Mouse (Mus musculus) neural tube, embryonic 11.5 days (tissue): ENCODE measurements around the gene Ctdsp2. TPM values are rescaled to one million over a fixed set of nuclear protein-coding genes. Genes with fewer than 3 reads are reported as not detected.

Experiments
- ATAC-seq: fragments of 200-750 bp; cut with Nextera tagmentation; 2 replicates; pipeline ENCODE4 v1.8.0; 2017; ENCODE audit warnings: moderate number of reproducible peaks, mild to moderate bottlenecking, moderate TSS enrichment, moderate library complexity; ENCODE audit not compliant: insufficient read depth, low FRiP score, low TSS enrichment
- DNase-seq: peaks from one replicate; pipeline ENCODE4 v3.0.0-alpha.2; 2015; ENCODE audit warnings: low spot score
- H3K27ac ChIP-seq: fragments of 300-500 bp; sonication (generic); 2 replicates; pipeline ENCODE4 v1.5.1; 2014; ENCODE audit warnings: low read depth, mild to moderate bottlenecking, low read length
- H3K27me3 ChIP-seq: fragments of 300-500 bp; sonication (generic); 2 replicates; pipeline ENCODE4 v1.6.1; 2014; ENCODE audit warnings: mild to moderate bottlenecking, low read length, mixed read lengths; ENCODE audit not compliant: control insufficient read depth, insufficient read depth
- H3K36me3 ChIP-seq: fragments of 300-500 bp; sonication (generic); 2 replicates; pipeline ENCODE4 v1.6.1; 2014; ENCODE audit warnings: mild to moderate bottlenecking, low read length, moderate library complexity, mixed read lengths; ENCODE audit not compliant: control insufficient read depth, insufficient read depth
- H3K4me1 ChIP-seq: fragments of 300-500 bp; sonication (generic); 2 replicates; pipeline ENCODE4 v1.6.1; 2014; ENCODE audit warnings: low read length, mixed read lengths; ENCODE audit not compliant: control insufficient read depth, insufficient read depth
- H3K4me2 ChIP-seq: fragments of 300-500 bp; sonication (generic); 2 replicates; pipeline ENCODE4 v1.6.1; 2014; ENCODE audit warnings: low read depth, mild to moderate bottlenecking, moderate library complexity
- H3K4me3 ChIP-seq: fragments of 300-500 bp; sonication (generic); 2 replicates; pipeline ENCODE4 v1.5.1; 2014; ENCODE audit warnings: low read depth, low read length
- H3K9ac ChIP-seq: fragments of 300-500 bp; sonication (generic); 2 replicates; pipeline ENCODE4 v1.6.1; 2014; ENCODE audit warnings: mild to moderate bottlenecking, low read length
- H3K9me3 ChIP-seq: fragments of 300-500 bp; sonication (generic); 2 replicates; pipeline ENCODE4 v1.6.1; 2016; ENCODE audit warnings: low read length; ENCODE audit not compliant: control insufficient read depth
- WGBS: fragments of 180-500 bp; shearing (Covaris S2); extraction: QIAGEN DNeasy Blood & Tissue Kit; methylation state at CpG from one replicate; pipeline ENCODE4 v1.1.7; 2014; 5-methylcytosine and 5-hydroxymethylcytosine counted together
- microRNA counts: library from miRNA; unstranded; fragments of <30 nt; microRNA quantifications from one replicate; lab custom pipeline; 2015
- microRNA-seq: library from miRNA; unstranded; fragments of <30 nt; microRNA quantifications from one replicate; pipeline ENCODE4, GENCODE M21; 2016
- polyA plus RNA-seq: library from polyadenylated mRNA; unstranded; fragments of >200 nt; fragmentation: Nextera tagmentation; extraction: Ambion mirVana; gene quantifications from 2 replicates; pipeline ENCODE4 v1.2.1, GENCODE M21; 2014

Gene Ctdsp2
- polyA plus RNA-seq, 1 experiment from 2014 or later = 56.1 TPM

DNA sequence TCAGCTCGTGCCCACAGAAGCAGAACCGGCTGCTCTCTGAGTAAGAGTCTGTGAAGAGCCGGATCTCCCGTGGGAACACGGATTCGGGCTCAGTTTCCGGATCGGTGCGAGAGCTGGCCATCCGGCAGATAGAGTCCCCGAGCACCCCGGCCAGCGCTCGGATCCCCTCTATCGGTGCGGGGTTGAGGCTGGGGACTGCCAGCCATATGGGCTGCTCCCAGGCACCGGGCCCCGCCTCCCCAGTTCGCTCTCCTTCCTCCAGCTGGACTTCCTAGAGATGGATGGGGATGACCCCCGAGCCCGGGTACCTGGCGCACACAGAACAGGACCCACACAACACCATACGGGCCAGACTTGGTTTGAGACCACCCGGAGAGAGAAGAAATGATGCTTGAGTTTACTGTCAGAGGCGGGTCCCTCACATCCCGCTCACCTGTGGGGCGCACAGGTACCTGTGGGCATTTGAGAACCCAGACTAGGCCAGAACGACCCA, 62.8 kb downstream of the Ctdsp2 start, which contains the start of the genes Mettl1 and Eef1akmt3:
TSS of gene Mettl1 (plus strand) at position 141 of the 493 bp plus-strand sequence.
TSS of gene Eef1akmt3 (minus strand) at position 240 of the 493 bp plus-strand sequence.
- under 1% methylated on average over 28 of the region's 28 CpGs for WGBS
- peak within 1 kb of the TSS; percentile 100 for H3K4me2 ChIP-seq
- peak within 1 kb of the TSS; percentile 66 for H3K9ac ChIP-seq
- H3K36me3 ChIP-seq = peaks cover 4% of the 10 kb centered on the region
- H3K27me3 ChIP-seq = no peaks in the 10 kb centered on the region
- ATAC-seq (peak; percentile 66), DNase-seq (peak; percentile 46)
- no peak within 1 kb of the TSS for H3K27ac ChIP-seq
- H3K4me1 ChIP-seq = 0 out of 2 replicates have a peak, but pooled peaks cover 6% of the 10 kb centered on the region
- H3K4me3 ChIP-seq = peak within 1 kb of the TSS; percentile 77
- no peaks in the 10 kb centered on the region for H3K9me3 ChIP-seq

DNA sequence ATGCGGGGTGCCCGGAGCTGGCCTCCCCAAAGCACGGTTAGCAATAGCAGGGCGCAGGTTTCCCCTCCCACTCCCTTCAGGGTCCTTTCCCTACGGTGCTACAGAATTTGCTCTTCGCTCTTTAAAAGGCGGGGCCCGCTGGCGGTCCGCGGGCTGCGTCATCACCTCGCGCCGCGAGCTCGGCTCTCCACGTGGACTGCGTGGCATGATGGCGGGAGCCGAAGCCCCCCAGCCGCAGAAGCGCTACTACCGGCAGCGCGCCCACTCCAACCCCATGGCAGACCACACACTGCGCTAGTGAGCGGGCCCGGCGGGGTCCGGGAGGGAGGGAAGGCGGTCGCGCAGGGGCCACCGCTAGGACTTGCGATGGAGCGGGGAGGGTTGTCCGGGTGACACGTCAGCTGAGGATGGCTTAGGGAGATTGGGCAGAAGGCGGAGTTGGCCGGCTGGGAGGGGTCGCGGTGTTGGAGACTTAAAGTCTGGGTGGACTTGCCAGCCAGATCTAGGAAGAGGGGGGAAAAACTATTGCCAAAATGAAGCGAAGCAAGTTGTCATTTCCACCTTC, 63.3 kb downstream of the Ctdsp2 start:
- Histone ChIP-seq H3K4me2 (peak overlapping the region; percentile 100), H3K27ac (no peak overlapping the region), H3K9ac (peak overlapping the region; percentile 66), H3K9me3 (no peaks in the 10 kb centered on the region), H3K4me3 (peak overlapping the region; percentile 77), H3K27me3 (no peaks in the 10 kb centered on the region), H3K4me1 (0 out of 2 replicates have a peak, but pooled peaks cover 6% of the 10 kb centered on the region), H3K36me3 (peaks cover 4% of the 10 kb centered on the region)
- ATAC-seq = peak; percentile 83
- DNase-seq = peak; percentile 93
- WGBS = under 1% methylated on average over 44 of the region's 44 CpGs

DNA sequence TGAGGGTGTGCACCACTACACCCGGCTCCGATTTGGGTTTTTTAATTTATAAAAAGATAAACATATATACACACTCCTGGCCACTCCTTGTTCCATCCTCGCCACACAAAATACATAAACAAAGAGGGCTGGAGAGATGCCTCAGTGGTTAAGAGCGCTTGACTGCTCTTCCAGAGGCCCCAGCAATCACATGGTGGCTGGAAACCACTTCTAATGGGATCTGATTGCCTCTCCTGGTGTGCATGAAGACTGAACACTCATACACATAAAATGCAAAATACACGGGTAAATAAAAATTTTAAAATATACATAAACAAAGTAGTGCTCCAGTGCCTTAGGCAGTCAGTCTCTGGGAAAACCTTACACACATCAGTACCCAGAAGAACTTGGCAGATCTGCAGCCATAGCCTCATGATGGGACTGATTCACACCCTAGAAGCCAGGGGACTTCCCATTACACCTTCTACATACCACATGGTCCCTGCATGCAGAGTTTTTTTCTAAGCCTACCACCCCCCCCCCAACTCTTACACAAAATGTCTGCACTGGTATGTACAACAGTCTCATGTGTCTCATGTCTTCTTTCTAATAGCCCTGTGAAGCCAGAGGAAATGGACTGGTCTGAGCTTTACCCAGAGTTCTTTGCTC, 64.1 kb downstream of the Ctdsp2 start:
- no peak for ATAC-seq
- DNase-seq = no peak
- Histone ChIP-seq H3K36me3 (peaks cover 4% of the 10 kb centered on the region), H3K9me3 (no peaks in the 10 kb centered on the region), H3K4me1 (0 out of 2 replicates have a peak, but pooled peaks cover 6% of the 10 kb centered on the region), H3K9ac (peak overlapping the region; percentile 66), H3K4me2 (peak overlapping the region; percentile 100), H3K4me3 (peak overlapping the region; percentile 77), H3K27me3 (no peaks in the 10 kb centered on the region; the same call in 1 of the 2 replicates), H3K27ac (no peak overlapping the region)
- WGBS = 14% methylated on average over 5 of the region's 5 CpGs

DNA sequence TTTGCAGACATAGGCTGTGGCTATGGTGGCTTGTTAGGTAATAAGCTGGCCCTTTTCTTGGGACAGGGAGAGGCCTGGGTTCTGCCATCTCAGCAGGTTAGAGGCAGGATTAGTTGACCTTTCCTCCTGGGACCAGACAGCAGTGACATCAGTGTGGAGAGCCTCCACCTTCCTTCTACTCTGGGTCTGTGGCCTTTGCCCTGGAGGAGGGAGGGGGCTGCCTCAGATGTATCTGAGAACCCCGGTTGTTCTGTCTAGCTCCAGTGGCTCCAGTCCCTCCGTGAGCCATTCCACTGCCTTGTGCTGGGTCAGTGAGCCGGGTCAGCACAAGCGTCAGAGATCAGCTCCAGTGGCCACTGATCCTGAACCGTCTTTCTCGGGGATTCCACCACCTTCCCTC, 64.7 kb downstream of the Ctdsp2 start:
- Histone ChIP-seq H3K4me3 (no peak overlapping the region), H3K4me2 (no peak overlapping the region), H3K27ac (no peak overlapping the region), H3K4me1 (0 out of 2 replicates have a peak, but pooled peaks cover 6% of the 10 kb centered on the region), H3K36me3 (peaks cover 4% of the 10 kb centered on the region), H3K9ac (no peak overlapping the region), H3K27me3 (peaks cover 6% of the 10 kb centered on the region), H3K9me3 (no peaks in the 10 kb centered on the region)
- DNase-seq = no peak
- WGBS = 82% methylated on average over 6 of the region's 6 CpGs
- ATAC-seq = no peak

DNA sequence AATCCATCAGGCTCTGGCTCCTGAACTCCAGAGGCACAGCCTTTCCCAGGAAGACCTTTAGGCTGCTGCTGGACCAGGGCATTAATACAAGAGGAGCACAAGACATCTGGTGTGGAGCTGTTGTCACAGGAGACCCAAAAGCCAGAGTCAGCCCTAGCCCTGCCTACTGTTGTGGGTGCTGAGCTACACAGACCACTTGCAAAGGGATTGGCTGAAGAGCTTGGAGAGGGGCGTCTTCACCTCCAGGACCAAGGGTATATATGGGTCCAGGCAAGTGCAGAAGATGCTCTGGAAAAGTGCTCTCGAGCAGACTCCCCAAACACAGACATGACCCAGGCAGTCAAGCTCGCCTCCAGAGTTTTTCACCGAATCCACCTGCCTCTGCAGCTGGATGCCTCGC, 69.4 kb downstream of the Ctdsp2 start, which contains the start of gene Cyp27b1:
TSS of gene Cyp27b1 (plus strand) at position 297 of the 400 bp plus-strand sequence.
- no peaks in the 10 kb centered on the region for H3K9me3 ChIP-seq
- H3K9ac ChIP-seq = peak within 1 kb of the TSS; percentile 22; the same call in 1 of the 2 replicates
- DNase-seq (no peak), ATAC-seq (no peak)
- WGBS = 24% methylated on average over 5 of the region's 5 CpGs
- peak within 1 kb of the TSS; percentile 3; the same call in 1 of the 2 replicates for H3K4me3 ChIP-seq
- H3K4me2 ChIP-seq = no peak within 1 kb of the TSS
- peaks cover 4% of the 10 kb centered on the region for H3K36me3 ChIP-seq
- H3K4me1 ChIP-seq = no peaks in the 10 kb centered on the region; the same call in 1 of the 2 replicates
- peaks cover 36% of the 10 kb centered on the region for H3K27me3 ChIP-seq
- no peak within 1 kb of the TSS for H3K27ac ChIP-seq

DNA sequence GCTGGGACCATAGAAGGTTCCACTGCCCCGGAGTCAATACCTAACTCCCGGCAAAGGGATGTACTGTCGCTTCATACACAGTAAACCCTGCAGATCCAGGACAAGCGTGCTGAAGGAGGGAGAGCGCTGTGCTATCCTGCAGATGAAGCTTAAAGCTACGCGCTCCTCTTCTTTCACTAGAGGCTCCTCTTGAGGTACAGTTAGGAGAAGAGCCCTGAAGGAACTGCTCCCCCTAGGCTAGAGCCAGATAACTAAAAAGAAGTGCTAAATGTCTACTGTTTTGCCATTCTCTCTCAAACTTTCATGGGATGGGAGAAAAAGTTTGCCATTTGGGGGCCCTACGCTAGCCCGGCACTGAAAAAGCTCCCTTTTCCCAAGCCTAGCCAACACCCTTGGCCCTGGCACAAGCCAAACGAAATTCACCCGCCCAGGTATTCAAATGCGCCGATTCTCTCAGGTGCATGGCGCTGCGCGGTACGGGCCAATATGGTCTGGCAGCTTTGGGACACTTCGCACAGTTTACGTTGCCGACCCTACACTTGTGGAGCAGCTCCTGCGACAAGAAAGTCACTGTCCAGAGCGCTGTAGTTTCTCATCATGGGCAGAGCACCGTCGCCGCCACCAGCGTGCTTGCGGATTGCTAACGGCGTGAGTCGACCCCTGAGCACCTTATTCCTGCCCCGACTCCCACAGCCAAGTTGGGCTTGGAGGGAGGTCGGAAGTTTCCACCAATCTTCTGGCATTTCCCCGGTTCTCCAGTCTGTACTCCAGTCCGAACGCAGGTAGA, 70.3 kb downstream of the Ctdsp2 start:
- H3K27me3 ChIP-seq = peaks cover 36% of the 10 kb centered on the region

More for the DNA sequence above, 70.3 kb downstream of the Ctdsp2 start:
- Histone ChIP-seq H3K9ac (no peak overlapping the region), H3K4me1 (no peaks in the 10 kb centered on the region; the same call in 1 of the 2 replicates), H3K4me3 (peak overlapping the region; percentile 3; the same call in 1 of the 2 replicates), H3K36me3 (peaks cover 4% of the 10 kb centered on the region), H3K4me2 (no peak overlapping the region), H3K27ac (no peak overlapping the region), H3K9me3 (no peaks in the 10 kb centered on the region)
- no peak for DNase-seq
- WGBS = 4% methylated on average over 35 of the region's 35 CpGs
- no peak for ATAC-seq

MicroRNA genes within 50 kb of the gene (microRNA counts, 519-probe panel; counts per million panel counts)
- microRNA mmu-miR-26a (lab: Ali Mortazavi, UCI) (3,943 counts per million, percentile 74 among the panel's probes with 10 or more counts), microRNA mmu-miR-546 (lab: Ali Mortazavi, UCI) (171 counts per million, percentile 57 among the panel's probes with 10 or more counts)

Small RNA genes within 50 kb of the gene (microRNA-seq; reads per million reads assigned to microRNA genes)
- gene Mir26a-2 (34.6 reads per million, percentile 35 among the genes with 10 or more reads in this experiment), gene Mir546 (not detected)

Other genes starting within 250 kb of the Ctdsp2 start
- gene Atp23, start 77.4 kb upstream of the Ctdsp2 start, polyA plus RNA-seq = 14.6 and 15.2 TPM in 2 replicates
- gene Avil, start 22.0 kb downstream of the Ctdsp2 start, polyA plus RNA-seq = 0.57 and 0.82 TPM in 2 replicates
- gene Tsfm, start 52.1 kb downstream of the Ctdsp2 start, polyA plus RNA-seq = 75.3 and 79.9 TPM in 2 replicates
- 42.0 and 43.6 TPM in 2 replicates for gene Mettl1, start 62.7 kb downstream of the Ctdsp2 start, polyA plus RNA-seq
- 0.23 and 0.32 TPM in 2 replicates for gene Eef1akmt3, start 62.8 kb downstream of the Ctdsp2 start, polyA plus RNA-seq
- 0.09 and 0.14 TPM in 2 replicates for gene Cyp27b1, start 69.5 kb downstream of the Ctdsp2 start, polyA plus RNA-seq
- gene March9, start 81.5 kb downstream of the Ctdsp2 start, polyA plus RNA-seq = 4.3 and 4.7 TPM in 2 replicates
- 2,636 and 2,694 TPM in 2 replicates for gene Cdk4, start 84.8 kb downstream of the Ctdsp2 start, polyA plus RNA-seq
- gene Tspan31, start 91.5 kb downstream of the Ctdsp2 start, polyA plus RNA-seq = 96.5 and 99.9 TPM in 2 replicates
- gene Agap2, start 96.6 kb downstream of the Ctdsp2 start, polyA plus RNA-seq = 0.94 and 1.4 TPM in 2 replicates
- 56.2 and 68.9 TPM in 2 replicates for gene Os9, start 142.4 kb downstream of the Ctdsp2 start, polyA plus RNA-seq
- gene B4galnt1, start 186.5 kb downstream of the Ctdsp2 start, polyA plus RNA-seq = 17.3 and 19.9 TPM in 2 replicates
- gene Slc26a10, start 201.9 kb downstream of the Ctdsp2 start, polyA plus RNA-seq = 0.36 and 0.89 TPM in 2 replicates
- 31.7 and 31.8 TPM in 2 replicates for gene Arhgef25, start 211.4 kb downstream of the Ctdsp2 start, polyA plus RNA-seq
- 138 and 148 TPM in 2 replicates for gene Dtx3, start 217.0 kb downstream of the Ctdsp2 start, polyA plus RNA-seq
- gene Pip4k2c, start 232.9 kb downstream of the Ctdsp2 start, polyA plus RNA-seq = 15.4 and 16.4 TPM in 2 replicates